Comparison of ENCODE assay signal across 9 mouse cellular contexts in the genomic region with DNA sequence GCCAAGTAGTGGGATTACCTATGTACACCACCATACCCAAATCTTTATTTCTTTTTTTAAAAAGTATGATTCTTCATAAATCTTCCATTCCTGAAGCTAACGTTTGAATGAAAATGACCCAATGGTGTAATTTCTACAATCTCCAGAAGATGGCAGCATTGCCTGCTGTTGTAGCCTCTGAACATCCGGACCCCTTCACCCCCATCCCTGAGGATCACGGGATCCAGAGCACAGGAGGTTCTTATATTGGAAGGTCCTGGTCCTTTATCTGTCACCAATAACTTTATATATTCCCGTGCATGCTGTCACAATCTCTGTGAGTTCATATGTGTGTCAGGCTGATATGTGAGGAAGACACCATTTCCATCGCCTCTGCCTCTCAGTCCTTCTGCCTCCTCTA. TPM values are rescaled to one million over a fixed set of nuclear protein-coding genes. Genes with fewer than 3 reads are reported as not detected.
A peak's percentile ranks its signal among the peaks of the same experiment; 100 is the strongest.
DNase-seq lines count a peak whose midpoint lies in the region; ATAC-seq and TF ChIP-seq lines count a peak whose summit lies in the region.
"Had no signal": no experiment of that assay in that cellular context is flagged by ENCODE, and none has a peak within 500 bp of the region (broad histone marks: within the 10 kb centered on the region; RNA-seq: fewer than 3 reads in every experiment).

No protein-coding gene starts in this region.

- peak; percentile 54 for TF ChIP-seq CTCF in ES-Bruce4 (IDR thresholded peaks at IDR 0.05; ENCODE audit: low read depth, low read length)

- H3K4me3 ChIP-seq in ES-Bruce4 (ENCODE audit: low read depth, low read length): no peak overlapping the region
- H3K4me3 ChIP-seq: neural tube, embryonic 13.5 days had no signal

- no peak overlapping the region for H3K9ac ChIP-seq in ES-Bruce4 (ENCODE audit: low read depth, poor library complexity, severe bottlenecking)
- H3K9ac ChIP-seq: neural tube, embryonic 13.5 days had no signal

- peak; percentile 21 for DNase-seq in gastrocnemius, postnatal 10 days
- no peak for DNase-seq in gastrocnemius, postnatal 25 days
- peak; percentile 81 for DNase-seq in embryo, embryonic 10.5 days (ENCODE audit: low spot score)
- peak; percentile 14 for DNase-seq in induced T-regulatory cell, adult 2 months (ENCODE audit: low read depth)
- DNase-seq in lung, postnatal 10 days: peak; percentile 56
- DNase-seq in adrenal gland, postnatal 4 days (ENCODE audit: low spot score in 2 of 2): no peak

- no peaks in the 10 kb centered on the region for H3K36me3 ChIP-seq in ES-Bruce4 (ENCODE audit: control insufficient read depth, insufficient read depth, low read length, poor library complexity, severe bottlenecking)
- H3K36me3 ChIP-seq: neural tube, embryonic 13.5 days had no signal

- H3K27me3 ChIP-seq in ES-Bruce4 (ENCODE audit: control insufficient read depth, insufficient read depth, low read length, poor library complexity, severe bottlenecking): no peaks in the 10 kb centered on the region
- H3K27me3 ChIP-seq: neural tube, embryonic 13.5 days had no signal

- no peak for ATAC-seq in erythroid progenitor cell, adult 5-6 weeks (replicated peaks; ENCODE audit: low FRiP score, poor library complexity, severe bottlenecking)

- H3K9me3 ChIP-seq in ES-Bruce4 (replicated peaks; ENCODE audit: control insufficient read depth, insufficient read depth, low read length, poor library complexity, severe bottlenecking): peaks cover 1% of the 10 kb centered on the region; the same call in 1 of the 2 replicates
- H3K9me3 ChIP-seq: neural tube, embryonic 13.5 days had no signal

- TF ChIP-seq EP300 in ES-Bruce4 (IDR thresholded peaks at IDR 0.05; ENCODE audit: insufficient read depth, low read depth, low read length): no peak

- no peak overlapping the region for H3K27ac ChIP-seq in ES-Bruce4 (ENCODE audit: insufficient read depth, low read length)
- H3K27ac ChIP-seq: neural tube, embryonic 13.5 days had no signal

- no peaks in the 10 kb centered on the region for H3K4me1 ChIP-seq in ES-Bruce4 (ENCODE audit: control insufficient read depth, insufficient read depth, low read length)
- H3K4me1 ChIP-seq: neural tube, embryonic 13.5 days had no signal

- no peak for TF ChIP-seq POLR2A in ES-Bruce4 (IDR thresholded peaks at IDR 0.05; ENCODE audit: insufficient read depth, low read length)

RNA-seq across cellular contexts. Expression of a gene that starts 16.5 kb away (rescaled TPM):
- total RNA-seq in gastrocnemius, postnatal 10 days (2021): 10 to 100 TPM in 1 of 2 experiments, 1 to 10 TPM in 1; 2.6 to 36.8 TPM
- 1 to 10 TPM; 2.0 to 2.2 TPM for total RNA-seq in gastrocnemius, postnatal 25 days (2021)
- polyA plus RNA-seq in ES-Bruce4 (2011; ENCODE audit: insufficient read depth, insufficient read length, low read depth, missing spikeins): not detected in 2 replicates
- not detected in 2 replicates for total RNA-seq in erythroid progenitor cell, adult 5-6 weeks (2015; ENCODE audit: low replicate concordance)
- not detected in 2 replicates for total RNA-seq in erythroid progenitor cell, adult 5-6 weeks (2017; ENCODE audit: low replicate concordance)
- total RNA-seq in adrenal gland, postnatal 4 days (2021): under 1 TPM in 1 of 2 experiments, not detected in 1; 0.11 TPM

RNA-seq across cellular contexts. Expression of a gene that starts 48.4 kb away (rescaled TPM):
- not detected for total RNA-seq in gastrocnemius, postnatal 10 days (2021)
- total RNA-seq in gastrocnemius, postnatal 25 days (2021): not detected
- polyA plus RNA-seq in ES-Bruce4 (2011; ENCODE audit: insufficient read depth, insufficient read length, low read depth, missing spikeins): not detected in 2 replicates
- total RNA-seq in erythroid progenitor cell, adult 5-6 weeks (2015; ENCODE audit: low replicate concordance): not detected in 2 replicates
- not detected in 2 replicates for total RNA-seq in erythroid progenitor cell, adult 5-6 weeks (2017; ENCODE audit: low replicate concordance)
- not detected for total RNA-seq in adrenal gland, postnatal 4 days (2021)
- polyA plus RNA-seq: neural tube, embryonic 13.5 days had no signal

Comparison
In these comparisons a context has a peak if more than half of its experiments do, and no peak if none do; other contexts are left out.
1. DNase-seq: peak in gastrocnemius, postnatal 10 days (single experiment), embryo, embryonic 10.5 days (single experiment), induced T-regulatory cell, adult 2 months (single experiment) and lung, postnatal 10 days (single experiment); none in gastrocnemius, postnatal 25 days (single experiment) and adrenal gland, postnatal 4 days (0 of 2).